Mouse (Mus musculus) frontal cortex, postnatal 36 days (tissue): Measurements from ENCODE around the gene Mt2.

Experiments
- DNase-seq, 2 experiments: peaks; one replicate each; pipeline ENCODE4 v3.0.0; 2022; ENCODE audit warnings: low spot score in 2 of 2

The Mt2 gene

DNA sequence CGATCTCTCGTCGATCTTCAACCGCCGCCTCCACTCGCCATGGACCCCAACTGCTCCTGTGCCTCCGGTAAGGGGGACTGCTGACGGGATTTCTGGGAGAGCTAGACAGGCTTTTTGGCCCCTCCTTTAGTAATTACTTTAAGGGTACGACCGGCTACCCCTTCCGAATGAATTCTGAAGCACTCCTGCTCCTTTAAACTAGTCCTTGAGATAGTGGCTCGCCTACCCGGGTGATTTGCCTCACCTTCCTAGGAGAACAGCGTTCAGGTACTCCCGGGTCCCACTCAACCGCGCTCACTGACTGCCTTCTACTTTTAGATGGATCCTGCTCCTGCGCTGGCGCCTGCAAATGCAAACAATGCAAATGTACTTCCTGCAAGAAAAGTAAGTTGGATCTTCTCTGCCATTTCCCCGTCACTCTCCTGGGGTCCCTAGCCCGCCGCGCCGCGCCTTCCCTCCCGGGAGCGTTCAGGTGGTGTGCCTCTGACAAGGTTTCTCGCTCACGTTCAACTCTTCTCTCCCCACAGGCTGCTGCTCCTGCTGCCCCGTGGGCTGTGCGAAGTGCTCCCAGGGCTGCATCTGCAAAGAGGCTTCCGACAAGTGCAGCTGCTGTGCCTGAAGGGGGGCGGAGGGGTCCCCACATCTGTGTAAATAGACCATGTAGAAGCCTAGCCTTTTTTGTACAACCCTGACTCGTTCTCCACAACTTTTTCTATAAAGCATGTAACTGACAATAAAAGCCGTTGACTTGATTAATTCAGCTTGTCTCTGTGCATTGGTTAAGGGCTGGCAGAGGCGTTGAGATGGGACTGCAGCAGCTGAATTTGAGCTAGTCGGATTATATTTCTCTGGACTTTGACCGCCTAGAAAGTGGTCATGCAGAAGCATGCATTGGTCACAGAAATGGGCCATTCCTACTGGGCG, 607 bp downstream of the Mt2 start:
- no peak for DNase-seq

DNA sequence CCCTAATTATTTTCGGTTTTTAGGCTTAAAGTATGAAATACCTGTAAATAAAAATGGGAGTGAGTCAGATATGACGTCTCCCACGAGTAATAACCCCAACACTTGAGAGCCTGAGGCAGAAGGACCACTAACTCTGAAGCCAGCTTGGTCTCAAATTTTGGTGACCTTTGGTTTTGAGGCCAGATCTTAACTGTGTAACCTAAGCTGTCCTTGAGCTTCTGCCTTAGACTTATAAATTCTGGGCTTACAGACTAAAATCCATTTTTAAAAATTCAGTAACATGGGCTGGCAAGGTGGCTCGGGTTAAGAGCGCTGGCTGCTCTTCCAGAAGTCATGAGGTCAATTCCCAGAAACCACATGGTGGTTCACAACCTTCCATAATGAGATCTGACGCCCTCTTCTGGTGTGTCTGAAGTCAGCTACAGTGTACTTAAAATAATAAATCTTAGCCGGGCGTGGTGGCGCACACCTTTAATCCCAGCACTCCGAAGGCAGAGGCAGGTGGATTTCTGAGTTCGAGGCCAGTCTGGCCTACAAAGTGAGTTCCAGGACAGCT, 1.5 kb downstream of the Mt2 start:
- no peak for DNase-seq

DNA sequence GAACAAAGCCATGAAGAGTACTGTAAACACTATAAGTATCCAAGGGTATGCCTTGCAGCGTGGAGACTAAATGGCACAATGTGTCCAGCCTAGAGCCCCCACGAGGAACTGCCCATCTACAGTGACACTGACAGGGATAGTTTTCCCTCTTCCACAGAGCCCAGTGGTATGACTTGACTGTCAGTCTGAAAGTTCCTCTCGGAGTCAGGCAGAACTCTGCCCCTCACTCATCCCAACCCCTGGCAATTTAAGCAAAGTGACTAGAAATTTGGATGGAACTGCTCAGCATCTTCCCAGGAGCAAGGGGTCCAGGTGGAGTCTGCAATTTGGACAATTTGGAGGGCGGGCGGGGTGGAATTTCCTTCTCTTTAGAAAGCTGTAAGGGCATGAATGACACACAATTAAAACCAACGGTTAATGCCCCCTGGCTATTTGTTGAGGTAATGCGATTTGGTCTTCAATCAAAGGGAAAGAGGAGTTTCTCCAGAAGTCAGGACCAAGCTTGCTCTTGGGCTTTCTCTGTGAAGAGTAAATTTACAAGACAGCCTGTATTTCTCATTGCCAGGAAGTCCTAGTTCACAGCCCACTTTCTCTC, 2.3 kb downstream of the Mt2 start:
- no peak for DNase-seq

GRCm38 (mm10) chr8:94177716-94178390, 5.4 kb downstream of the Mt2 start:
- no peak for DNase-seq

- DNase-seq = peak; percentile 85 to 91
Observed at GRCm38 (mm10) chr8:94178857-94179712, 6.6 kb downstream of the Mt2 start, which contains the start of gene Mt1. Gene Mt1, plus strand, starts transcription at chr8:94179082.

GRCm38 (mm10) chr8:94179713-94180560, 7.5 kb downstream of the Mt2 start:
- no peak for DNase-seq

GRCm38 (mm10) chr8:94180561-94180908, 8.1 kb downstream of the Mt2 start:
- no peak for DNase-seq

GRCm38 (mm10) chr8:94182055-94182929, 9.8 kb downstream of the Mt2 start:
- DNase-seq = no peak

DNA sequence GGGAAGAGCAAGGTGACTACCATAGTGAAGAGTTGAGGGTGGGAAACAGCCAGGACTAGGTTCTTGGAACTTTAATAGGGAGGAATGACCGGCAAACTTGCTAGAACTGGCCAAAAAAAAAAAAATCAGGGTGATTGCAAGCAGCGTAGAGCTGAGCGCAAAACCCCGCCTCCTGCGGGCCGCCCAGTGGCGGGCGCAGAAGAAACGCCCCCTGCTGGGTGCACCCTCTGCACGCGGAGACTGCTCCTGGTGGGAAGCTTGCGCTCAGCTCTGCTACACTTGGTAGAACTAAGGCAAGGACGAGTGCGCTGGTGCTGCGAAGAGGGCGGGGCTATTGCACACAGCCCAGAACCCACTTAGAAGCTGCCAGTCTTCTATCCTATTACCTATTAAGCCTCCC, 10.7 kb downstream of the Mt2 start:
- peak; percentile 56 to 61 for DNase-seq

- DNase-seq = no peak
Observed at GRCm38 (mm10) chr8:94184357-94184843, 11.9 kb downstream of the Mt2 start.

DNA sequence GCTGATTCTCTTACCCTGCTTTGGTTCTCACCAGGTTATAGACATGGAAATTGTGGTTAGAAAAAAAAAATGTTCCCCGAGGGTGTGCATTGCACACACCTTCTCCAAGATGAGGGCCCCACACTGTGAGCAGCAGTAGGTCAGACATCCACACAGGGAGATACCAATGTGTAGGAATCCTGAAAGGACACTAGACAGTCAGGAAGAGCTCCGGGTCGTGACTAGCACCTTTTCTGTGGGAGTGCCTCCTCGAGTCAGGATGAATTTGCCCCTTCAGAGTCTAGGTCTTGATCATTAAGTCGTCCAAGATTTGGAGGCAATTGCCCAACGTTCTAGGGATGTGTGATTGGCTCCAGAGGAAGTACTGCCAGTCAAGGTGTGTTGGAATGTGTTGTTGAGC, 13.3 kb downstream of the Mt2 start:
- no peak for DNase-seq

- no peak for DNase-seq
Observed at GRCm38 (mm10) chr8:94186542-94186941, 14.1 kb downstream of the Mt2 start.

DNA sequence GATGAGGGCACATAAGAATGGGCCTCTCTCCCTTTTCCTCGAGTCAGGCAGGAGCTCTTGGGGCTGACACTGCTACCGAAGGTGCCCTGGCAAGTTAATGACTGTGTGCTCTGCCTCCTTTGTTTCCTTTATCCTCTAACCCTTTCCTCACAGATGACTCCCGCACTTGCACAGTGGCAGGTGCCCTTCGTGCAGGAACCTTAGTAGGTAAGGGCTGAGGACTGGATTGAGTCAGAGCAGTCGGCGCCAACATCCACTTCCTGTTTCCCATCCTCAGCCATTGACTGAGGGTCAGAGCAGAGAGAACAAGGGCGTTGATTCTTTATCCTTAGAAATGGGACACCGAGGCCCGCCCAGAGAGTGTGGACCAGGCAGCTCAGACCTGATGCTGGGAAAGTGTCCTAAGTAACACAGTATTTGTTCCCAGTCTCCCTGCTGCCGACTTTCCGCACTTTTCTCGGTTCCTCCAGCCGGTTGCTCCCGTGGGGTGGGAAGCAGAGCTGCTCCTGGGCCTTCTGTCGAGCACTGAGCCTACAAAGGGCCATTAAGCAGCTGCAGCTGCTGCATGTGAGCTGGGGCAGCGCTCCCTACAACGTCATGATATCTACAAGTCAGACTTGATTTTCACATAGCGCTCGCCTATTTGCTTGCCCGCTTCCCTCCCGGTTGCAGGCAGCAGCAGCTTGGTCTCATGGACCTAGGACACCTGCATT, 15.0 kb downstream of the Mt2 start:
- no peak for DNase-seq

GRCm38 (mm10) chr8:94189275-94190031, 17.0 kb downstream of the Mt2 start:
- DNase-seq = peak in 1 of 2 experiments; percentile 69

- no peak for DNase-seq
Observed at GRCm38 (mm10) chr8:94191101-94191691, 18.7 kb downstream of the Mt2 start.

- DNase-seq = no peak
Observed at GRCm38 (mm10) chr8:94192926-94193325, 20.5 kb downstream of the Mt2 start.

GRCm38 (mm10) chr8:94194591-94195223, 22.2 kb downstream of the Mt2 start:
- DNase-seq = no peak
